Mouse (Mus musculus) MEL (cell line): Measurements from ENCODE around the gene Samm50.

Experiments
- CTCF ChIP-seq, 3 experiments: IDR thresholded peaks in 2 of 3; conservative IDR thresholded peaks in 1 of 3; 2 replicates each; pipeline ENCODE4 v1.5.1; 2011 to 2012; ENCODE audit warnings: low read length in 3 of 3, low read depth in 2 of 3, mild to moderate bottlenecking in 2 of 3, improper control_type of control experiment in 1 of 3, inconsistent platforms in 1 of 3, mixed read lengths in 1 of 3, moderate library complexity in 1 of 3; ENCODE audit not compliant: control insufficient read depth in 1 of 3, insufficient read depth in 1 of 3, poor library complexity in 1 of 3, severe bottlenecking in 1 of 3
- E2F4 ChIP-seq: IDR thresholded peaks from 2 replicates; pipeline ENCODE4 v1.6.1; 2011; ENCODE audit warnings: low read depth, low read length, improper control_type of control experiment, borderline replicate concordance
- EP300 ChIP-seq, 2 experiments: IDR thresholded peaks; 2 replicates each; pipeline ENCODE4 v1.6.1; 2011; ENCODE audit warnings: improper control_type of control experiment in 2 of 2, low read length in 2 of 2, low read depth in 1 of 2, mild to moderate bottlenecking in 1 of 2
- GATA1 ChIP-seq: IDR thresholded peaks from 2 replicates; pipeline ENCODE4 v1.6.1; 2011; ENCODE audit warnings: low read depth, low read length, improper control_type of control experiment
- MAFK ChIP-seq: IDR thresholded peaks from 2 replicates; pipeline ENCODE4 v1.6.1; 2011; ENCODE audit warnings: low read depth, mild to moderate bottlenecking, low read length, improper control_type of control experiment, borderline replicate concordance
- MAX ChIP-seq: IDR thresholded peaks from 2 replicates; pipeline ENCODE4 v1.6.1; 2011; ENCODE audit warnings: low read length, improper control_type of control experiment
- MEF2A ChIP-seq: IDR thresholded peaks from 2 replicates; pipeline ENCODE4 v1.6.1; 2014; ENCODE audit warnings: low read depth, mild to moderate bottlenecking, inconsistent platforms, low read length, improper control_type of control experiment; ENCODE audit not compliant: poor library complexity, insufficient replicate concordance, severe bottlenecking; ENCODE audit errors: extremely low read depth
- MYB ChIP-seq: IDR thresholded peaks from 2 replicates; pipeline ENCODE4 v1.6.1; 2011; ENCODE audit warnings: mild to moderate bottlenecking, low read depth, low read length, improper control_type of control experiment
- POLR2A ChIP-seq, 2 experiments: IDR thresholded peaks; 2 replicates each; pipeline ENCODE4 v1.6.1; 2011 to 2012; ENCODE audit warnings: low read length in 2 of 2, mild to moderate bottlenecking in 2 of 2, control low read depth in 1 of 2, improper control_type of control experiment in 1 of 2, low read depth in 1 of 2, moderate library complexity in 1 of 2; ENCODE audit not compliant: control insufficient read depth in 1 of 2, insufficient read depth in 1 of 2, poor library complexity in 1 of 2
- SIN3A ChIP-seq: IDR thresholded peaks from 2 replicates; pipeline ENCODE4 v1.6.1; 2012; ENCODE audit warnings: low read length, improper control_type of control experiment, inconsistent platforms
- TBP ChIP-seq: IDR thresholded peaks from 2 replicates; pipeline ENCODE4 v1.8.0; 2011; ENCODE audit warnings: low read depth, low read length, improper control_type of control experiment
- TCF12 ChIP-seq: IDR thresholded peaks from 2 replicates; pipeline ENCODE4 v1.6.1; 2014; ENCODE audit warnings: low read depth, mild to moderate bottlenecking, inconsistent platforms, low read length, improper control_type of control experiment, moderate library complexity

DNA sequence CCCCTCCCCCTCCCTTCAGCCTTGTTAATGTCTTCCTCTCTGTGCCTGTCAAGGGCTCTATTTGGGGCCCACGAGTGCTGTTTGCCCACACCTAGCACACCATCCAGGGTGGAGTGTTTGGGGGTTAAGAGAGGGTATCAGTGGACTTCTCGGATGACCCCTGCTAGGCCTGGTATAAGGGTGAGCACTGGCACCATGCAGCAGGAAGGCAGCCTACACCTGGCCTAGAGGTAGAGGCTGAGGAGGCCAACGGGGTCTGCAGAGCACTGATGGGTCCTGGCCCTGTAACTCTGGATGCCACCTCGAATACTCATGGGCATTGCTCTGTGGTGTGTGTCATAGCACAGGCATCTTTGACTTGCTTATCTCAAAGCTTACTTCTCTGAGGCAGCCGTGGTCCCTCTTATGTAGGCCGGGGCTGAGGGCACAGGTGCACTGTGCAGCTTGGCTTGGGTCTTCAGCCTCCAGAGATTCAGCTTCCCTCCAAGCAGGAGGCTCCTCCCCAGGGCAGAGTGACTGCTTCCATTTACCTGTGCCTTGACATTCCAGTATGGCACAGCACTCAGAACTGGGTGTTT is 21.2 kb downstream of the Samm50 start:
- no peak for TF ChIP-seq MEF2A
- TF ChIP-seq GATA1, result no peak
- no peak for TF ChIP-seq MAFK
- TF ChIP-seq SIN3A, result no peak
- TF ChIP-seq EP300 (IDR thresholded peaks at IDR 0.05; ENCODE audit: low read depth in 1 of 2, low read length in 2 of 2), result no peak
- no peak for TF ChIP-seq CTCF (IDR thresholded peaks at IDR 0.05 in 2 of 3, conservative IDR thresholded peaks at IDR 0.05 in 1 of 3; ENCODE audit: control insufficient read depth in 1 of 3, insufficient read depth in 1 of 3, low read depth in 2 of 3, low read length in 3 of 3, poor library complexity in 1 of 3, severe bottlenecking in 1 of 3)
- TF ChIP-seq MYB, result no peak
- no peak for TF ChIP-seq MAX
- TF ChIP-seq TCF12, result no peak
- no peak for TF ChIP-seq E2F4
- TF ChIP-seq POLR2A (IDR thresholded peaks at IDR 0.05; ENCODE audit: control insufficient read depth in 1 of 2, insufficient read depth in 1 of 2, low read depth in 1 of 2, low read length in 2 of 2, poor library complexity in 1 of 2), result no peak
- no peak for TF ChIP-seq TBP
